Mouse (Mus musculus) thymus, adult 2 months (tissue): ENCODE data around the gene Olfr1012.

Experiments
- CTCF ChIP-seq: fragments of 200-500 bp; IDR thresholded peaks from 2 replicates; pipeline ENCODE4 v1.5.1; 2012; ENCODE audit warnings: mild to moderate bottlenecking, control low read depth, low read length, moderate library complexity, borderline replicate concordance; ENCODE audit not compliant: control insufficient read depth, poor library complexity, insufficient read depth; ENCODE audit errors: extremely low read depth
- POLR2A ChIP-seq: fragments of 200-500 bp; IDR thresholded peaks from 2 replicates; pipeline ENCODE4 v1.6.1; 2012; ENCODE audit warnings: mild to moderate bottlenecking, low read length, control low read depth, moderate library complexity; ENCODE audit not compliant: control insufficient read depth, poor library complexity, insufficient read depth; ENCODE audit errors: extremely low read depth

GRCm38 (mm10) chr2:85804501-85804900 is 41.9 kb upstream of the Olfr1012 start:
- TF ChIP-seq POLR2A: no peak
- TF ChIP-seq CTCF: no peak
